Mouse (Mus musculus): Measurements from ENCODE around the gene Begain. TPM values are rescaled to one million over a fixed set of nuclear protein-coding genes. Genes with fewer than 3 reads are reported as not detected.

Begain gene
- polyA plus RNA-seq (2012; rRNA removed), result 1.7 and 1.9 TPM in 2 replicates

GRCm38 (mm10) chr12:109068167-109068653 lies at the start of gene Begain:
Gene Begain, minus strand, starts transcription at chr12:109068217.
- Histone ChIP-seq H3K27ac (ENCODE audit: insufficient read depth, low read depth, low read length) (no peak within 1 kb of the TSS), H3K27me3 (ENCODE audit: control insufficient read depth, insufficient read depth, low read length) (no peaks in the 10 kb centered on the region; the same call in 1 of the 2 replicates), H3K4me3 (ENCODE audit: low read depth, low read length) (peak within 1 kb of the TSS; percentile 48), H3K4me1 (ENCODE audit: control insufficient read depth, insufficient read depth, insufficient read length, low read length) (no peaks in the 10 kb centered on the region; the same call in 1 of the 2 replicates), H3K36me3 (ENCODE audit: control insufficient read depth, insufficient read depth, low read length) (no peaks in the 10 kb centered on the region)
- 2% methylated on average over 39 of the region's 48 CpGs for WGBS
- TF ChIP-seq CTCF (IDR thresholded peaks at IDR 0.05; ENCODE audit: extremely low read depth, insufficient read length, insufficient replicate concordance, low read depth, low read length), result no peak
- TF ChIP-seq POLR2A (IDR thresholded peaks at IDR 0.05; ENCODE audit: low read depth, low read length), result no peak

- Histone ChIP-seq H3K27ac (ENCODE audit: insufficient read depth, low read depth, low read length) (no peak overlapping the region), H3K36me3 (ENCODE audit: control insufficient read depth, insufficient read depth, low read length) (no peaks in the 10 kb centered on the region), H3K4me1 (ENCODE audit: control insufficient read depth, insufficient read depth, insufficient read length, low read length) (no peaks in the 10 kb centered on the region), H3K27me3 (ENCODE audit: control insufficient read depth, insufficient read depth, low read length) (no peaks in the 10 kb centered on the region), H3K4me3 (ENCODE audit: low read depth, low read length) (no peak overlapping the region)
- TF ChIP-seq POLR2A (IDR thresholded peaks at IDR 0.05; ENCODE audit: low read depth, low read length) (no peak), CTCF (IDR thresholded peaks at IDR 0.05; ENCODE audit: extremely low read depth, insufficient read length, insufficient replicate concordance, low read depth, low read length) (no peak)
- 33% methylated on average over 8 of the region's 8 CpGs for WGBS
Measured at GRCm38 (mm10) chr12:109115707-109116106, 47.7 kb upstream of the Begain start.

DNA sequence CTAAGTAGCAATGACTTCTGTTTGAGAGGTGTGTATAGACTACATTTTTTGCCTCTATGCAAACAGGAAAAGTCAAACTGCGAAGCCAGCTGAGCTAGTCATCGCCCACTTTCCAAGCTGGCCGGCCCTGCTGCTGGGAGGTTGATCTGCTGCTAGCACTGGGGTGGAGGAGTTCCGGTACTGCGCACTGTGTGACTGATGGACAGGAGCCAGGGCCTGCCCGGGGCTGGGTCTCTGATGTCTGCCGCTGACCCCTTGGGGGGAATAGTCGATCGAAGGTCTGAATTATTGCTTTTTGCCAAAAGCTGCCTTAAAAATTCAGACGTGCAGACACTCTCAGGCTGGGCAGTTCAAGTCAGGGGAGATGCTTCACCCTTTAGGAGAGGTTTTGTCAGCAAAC lies 47.1 kb upstream of the Begain start:
- WGBS, result 55% methylated on average over 10 of the region's 10 CpGs

DNA sequence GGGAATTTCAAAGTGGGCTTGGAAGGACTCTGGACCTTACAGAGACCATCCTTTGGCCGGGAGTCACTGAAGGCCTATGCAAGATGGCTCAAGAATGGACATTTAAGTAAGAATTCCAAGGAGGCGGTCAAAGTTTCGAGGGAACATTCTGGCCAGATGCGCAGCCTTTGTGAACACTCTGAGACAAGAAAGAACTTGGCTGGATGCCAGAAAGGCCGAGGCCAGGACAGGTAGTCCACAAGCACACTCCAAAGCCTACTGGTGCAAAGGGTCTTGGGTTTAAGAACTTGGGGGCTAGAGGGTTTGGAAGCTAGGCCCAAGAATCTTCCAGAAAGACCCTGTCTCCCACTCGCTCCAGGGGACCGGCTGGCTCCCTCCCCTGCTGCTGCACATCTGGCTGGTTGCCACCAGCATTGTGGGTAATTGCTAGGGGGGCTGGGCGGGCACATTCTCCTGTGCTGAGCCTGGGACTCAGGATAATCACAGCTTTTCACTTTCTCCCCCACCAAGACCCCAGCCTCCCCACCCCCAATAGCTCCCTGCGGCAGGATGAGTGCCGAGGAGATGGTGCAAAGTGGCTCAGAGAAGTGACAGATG lies 45.1 kb upstream of the Begain start:
- no peak for TF ChIP-seq CTCF (IDR thresholded peaks at IDR 0.05; ENCODE audit: extremely low read depth, insufficient read length, insufficient replicate concordance, low read depth, low read length)
- TF ChIP-seq POLR2A (IDR thresholded peaks at IDR 0.05; ENCODE audit: low read depth, low read length), result no peak
- no peak overlapping the region for H3K4me3 ChIP-seq (ENCODE audit: low read depth, low read length)
- no peaks in the 10 kb centered on the region for H3K36me3 ChIP-seq (ENCODE audit: control insufficient read depth, insufficient read depth, low read length)
- WGBS, result 56% methylated on average over 10 of the region's 10 CpGs
- no peak overlapping the region for H3K27ac ChIP-seq (ENCODE audit: insufficient read depth, low read depth, low read length)
- no peaks in the 10 kb centered on the region for H3K27me3 ChIP-seq (ENCODE audit: control insufficient read depth, insufficient read depth, low read length)
- no peaks in the 10 kb centered on the region for H3K4me1 ChIP-seq (ENCODE audit: control insufficient read depth, insufficient read depth, insufficient read length, low read length)

More for the DNA sequence above, 47.1 kb upstream of the Begain start:
- Histone ChIP-seq H3K27ac (ENCODE audit: insufficient read depth, low read depth, low read length) (no peak overlapping the region), H3K27me3 (ENCODE audit: control insufficient read depth, insufficient read depth, low read length) (no peaks in the 10 kb centered on the region), H3K4me3 (ENCODE audit: low read depth, low read length) (no peak overlapping the region), H3K36me3 (ENCODE audit: control insufficient read depth, insufficient read depth, low read length) (no peaks in the 10 kb centered on the region), H3K4me1 (ENCODE audit: control insufficient read depth, insufficient read depth, insufficient read length, low read length) (no peaks in the 10 kb centered on the region)
- TF ChIP-seq POLR2A (IDR thresholded peaks at IDR 0.05; ENCODE audit: low read depth, low read length), result no peak
- TF ChIP-seq CTCF (IDR thresholded peaks at IDR 0.05; ENCODE audit: extremely low read depth, insufficient read length, insufficient replicate concordance, low read depth, low read length), result no peak

DNA sequence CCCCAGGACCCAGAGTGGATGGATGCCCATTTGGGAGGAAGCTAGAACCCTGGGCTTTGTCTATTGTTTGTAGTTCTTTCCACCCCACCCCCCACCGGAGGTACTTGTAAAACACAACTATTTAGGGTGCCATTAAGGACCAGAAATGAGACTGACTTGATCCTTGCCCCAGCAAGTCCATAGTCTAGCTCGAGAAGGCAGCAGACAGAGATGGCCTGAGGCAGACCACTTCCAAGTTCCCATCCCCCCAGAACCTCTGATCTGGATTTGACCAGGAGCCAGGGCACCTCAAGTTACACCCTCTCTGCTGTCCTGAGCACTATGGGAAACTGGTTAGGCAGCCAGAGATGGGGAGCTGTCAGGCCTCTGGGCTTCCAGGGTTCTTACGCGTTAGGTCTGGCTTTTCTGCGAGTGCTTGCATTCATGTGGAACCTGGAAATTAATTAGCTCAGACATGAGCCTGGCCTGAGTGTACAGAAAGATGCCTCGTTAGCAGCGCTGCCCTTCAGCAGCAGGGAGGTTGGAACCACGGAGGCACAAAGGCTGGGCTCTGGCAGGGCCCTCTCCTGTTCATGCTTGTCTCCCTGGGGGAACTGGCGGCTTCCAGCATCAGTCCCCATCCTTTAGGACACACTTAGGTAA lies 44.5 kb upstream of the Begain start:
- Histone ChIP-seq H3K27ac (ENCODE audit: insufficient read depth, low read depth, low read length) (no peak overlapping the region), H3K4me3 (ENCODE audit: low read depth, low read length) (no peak overlapping the region), H3K36me3 (ENCODE audit: control insufficient read depth, insufficient read depth, low read length) (no peaks in the 10 kb centered on the region), H3K27me3 (ENCODE audit: control insufficient read depth, insufficient read depth, low read length) (no peaks in the 10 kb centered on the region), H3K4me1 (ENCODE audit: control insufficient read depth, insufficient read depth, insufficient read length, low read length) (no peaks in the 10 kb centered on the region)
- WGBS, result 72% methylated on average over 9 of the region's 9 CpGs
- TF ChIP-seq CTCF (IDR thresholded peaks at IDR 0.05; ENCODE audit: extremely low read depth, insufficient read length, insufficient replicate concordance, low read depth, low read length) (no peak), POLR2A (IDR thresholded peaks at IDR 0.05; ENCODE audit: low read depth, low read length) (no peak)

- TF ChIP-seq CTCF (IDR thresholded peaks at IDR 0.05; ENCODE audit: extremely low read depth, insufficient read length, insufficient replicate concordance, low read depth, low read length) (no peak), POLR2A (IDR thresholded peaks at IDR 0.05; ENCODE audit: low read depth, low read length) (no peak)
- Histone ChIP-seq H3K27ac (ENCODE audit: insufficient read depth, low read depth, low read length) (no peak overlapping the region), H3K36me3 (ENCODE audit: control insufficient read depth, insufficient read depth, low read length) (no peaks in the 10 kb centered on the region)
Measured at GRCm38 (mm10) chr12:109108911-109109310, 40.9 kb upstream of the Begain start.

GRCm38 (mm10) chr12:109100381-109100780 lies 32.4 kb upstream of the Begain start:
- TF ChIP-seq CTCF (IDR thresholded peaks at IDR 0.05; ENCODE audit: extremely low read depth, insufficient read length, insufficient replicate concordance, low read depth, low read length), result no peak
- no peak for TF ChIP-seq POLR2A (IDR thresholded peaks at IDR 0.05; ENCODE audit: low read depth, low read length)
- 90% methylated on average over 7 of the region's 7 CpGs for WGBS

More at GRCm38 (mm10) chr12:109108911-109109310, 40.9 kb upstream of the Begain start:
- Histone ChIP-seq H3K27me3 (ENCODE audit: control insufficient read depth, insufficient read depth, low read length) (no peaks in the 10 kb centered on the region), H3K4me3 (ENCODE audit: low read depth, low read length) (no peak overlapping the region), H3K4me1 (ENCODE audit: control insufficient read depth, insufficient read depth, insufficient read length, low read length) (no peaks in the 10 kb centered on the region)
- 81% methylated on average over 13 of the region's 13 CpGs for WGBS

More at GRCm38 (mm10) chr12:109100381-109100780, 32.4 kb upstream of the Begain start:
- H3K4me1 ChIP-seq (ENCODE audit: control insufficient read depth, insufficient read depth, insufficient read length, low read length), result no peaks in the 10 kb centered on the region
- no peaks in the 10 kb centered on the region for H3K27me3 ChIP-seq (ENCODE audit: control insufficient read depth, insufficient read depth, low read length)
- H3K27ac ChIP-seq (ENCODE audit: insufficient read depth, low read depth, low read length), result no peak overlapping the region
- no peak overlapping the region for H3K4me3 ChIP-seq (ENCODE audit: low read depth, low read length)
- H3K36me3 ChIP-seq (ENCODE audit: control insufficient read depth, insufficient read depth, low read length), result no peaks in the 10 kb centered on the region

Measured in small intestine, adult 2 months (tissue).